Mouse (Mus musculus) layer of hippocampus, adult 9-10 months (tissue): ENCODE data around the gene Nek7.

Source experiments
- DNase-seq: peaks from one replicate; pipeline ENCODE4 v3.0.0; 2022; ENCODE audit warnings: low spot score

Nek7 gene

DNA sequence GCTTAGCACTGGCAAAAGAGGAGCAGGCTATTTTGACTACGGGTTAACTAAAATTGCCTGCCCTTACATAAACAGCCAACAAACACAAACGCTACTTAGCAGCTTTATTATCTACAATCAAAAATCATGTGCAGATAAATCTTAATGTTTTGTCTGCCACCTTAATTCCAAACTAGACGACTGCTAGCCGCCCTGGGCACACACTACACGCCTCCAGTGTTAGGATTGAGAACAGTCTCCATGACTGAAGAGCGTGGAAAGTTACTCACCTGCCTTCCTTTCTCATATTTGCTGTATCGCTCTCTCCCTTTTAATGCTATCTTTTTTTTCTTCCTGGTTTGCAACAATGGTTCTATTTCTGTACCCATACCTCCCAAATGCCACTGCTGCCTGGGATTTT, 12.1 kb downstream of the Nek7 start:
- DNase-seq = no peak

DNA sequence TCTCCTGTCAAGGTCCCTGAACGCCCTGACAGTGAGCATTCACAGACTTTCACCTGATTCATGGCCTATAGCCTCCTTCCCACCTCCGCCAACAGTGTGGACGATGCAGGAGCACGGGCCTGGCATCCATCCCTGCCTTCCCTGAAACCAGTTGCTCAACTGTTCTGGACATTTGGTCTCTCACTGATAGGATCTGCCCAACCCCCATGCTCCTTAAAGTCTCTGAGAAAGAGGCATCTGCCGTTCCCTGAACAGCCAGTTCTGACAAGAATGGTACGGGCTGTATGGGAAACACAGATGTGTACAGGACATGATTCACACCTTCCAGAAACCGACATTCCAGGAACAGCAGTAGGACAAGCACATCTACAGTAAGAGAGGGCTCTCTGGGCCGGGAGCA, 13.2 kb downstream of the Nek7 start:
- DNase-seq = no peak

DNA sequence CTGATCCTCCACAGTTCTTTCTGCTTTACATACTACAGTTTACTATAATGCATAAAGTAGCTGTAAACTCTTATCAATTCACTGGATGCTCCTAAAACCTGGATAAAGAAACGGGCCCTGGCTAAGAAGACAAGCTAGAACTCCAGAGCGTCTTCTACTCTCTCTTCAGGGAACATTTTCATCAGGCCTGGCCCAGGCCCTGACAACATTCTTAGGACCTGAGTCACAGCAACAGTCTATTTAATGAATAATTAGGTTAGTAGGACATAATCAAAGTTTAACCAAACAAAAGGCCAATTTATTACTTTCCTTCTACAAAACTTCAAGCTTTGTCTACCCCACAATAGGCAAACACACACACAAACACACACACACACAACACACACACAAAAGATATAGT, 15.2 kb downstream of the Nek7 start:
- no peak for DNase-seq

DNA sequence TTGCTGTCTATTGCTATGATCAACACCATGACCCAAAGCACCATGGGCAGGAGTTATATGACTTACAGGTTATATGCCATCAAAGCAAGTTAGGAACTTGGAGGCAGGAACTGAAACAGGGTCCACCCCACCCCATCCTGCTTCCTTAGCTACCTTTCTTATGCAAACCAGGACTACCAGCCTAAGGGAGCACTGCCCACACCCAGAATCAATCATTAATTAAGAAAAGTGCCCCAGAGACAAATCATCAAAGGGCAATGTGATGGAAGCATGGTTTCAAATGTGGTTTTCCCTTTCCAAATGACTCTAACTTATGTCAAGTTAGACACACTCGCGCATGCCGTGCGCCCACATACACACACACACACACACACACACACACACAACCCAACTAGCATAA, 16.0 kb downstream of the Nek7 start:
- no peak for DNase-seq

DNA sequence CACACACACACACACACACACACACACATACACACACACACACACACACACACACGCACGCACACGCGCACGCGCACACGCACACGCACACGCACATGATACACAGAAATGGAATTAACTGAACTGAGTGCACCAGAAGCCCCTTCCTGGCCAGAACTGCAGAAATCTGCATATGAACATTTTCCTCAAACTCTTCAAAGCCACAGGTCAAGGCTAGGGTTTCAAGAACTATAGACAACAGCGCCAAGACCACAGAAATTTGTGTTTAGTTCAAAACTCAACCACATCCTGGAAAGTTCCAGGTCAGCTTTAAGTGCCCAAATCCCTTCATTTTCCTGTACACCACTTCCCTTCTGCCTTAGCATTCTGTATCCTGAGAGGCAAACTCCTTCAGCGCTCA, 21.9 kb downstream of the Nek7 start:
- no peak for DNase-seq

DNA sequence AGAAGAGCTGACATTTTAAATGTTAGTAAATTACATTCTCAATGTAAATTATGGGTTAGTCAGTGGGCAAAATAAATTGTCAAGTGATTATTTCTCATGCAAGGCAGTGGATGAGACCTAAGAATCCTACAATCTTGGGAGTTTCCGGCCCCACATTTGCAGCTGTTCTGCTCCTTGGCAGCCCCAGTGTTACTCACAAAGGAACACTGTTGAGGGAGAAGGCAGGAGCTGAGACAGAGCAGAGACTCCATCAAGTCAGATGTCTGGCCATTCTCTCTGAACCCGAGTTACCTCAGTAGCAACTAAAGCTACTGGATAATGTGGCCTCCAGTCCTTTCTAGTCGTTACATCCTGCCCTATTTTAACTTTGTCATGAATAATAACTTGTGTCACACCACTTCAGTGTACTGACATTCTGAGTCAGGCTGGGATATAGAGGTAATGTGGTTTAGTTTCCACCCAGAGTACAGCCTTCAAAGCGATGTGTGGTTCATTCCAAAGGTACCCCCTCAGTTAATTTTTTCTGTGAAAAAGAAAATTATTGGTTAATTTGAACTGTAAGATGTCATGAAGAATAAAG, 23.7 kb downstream of the Nek7 start:
- no peak for DNase-seq

DNA sequence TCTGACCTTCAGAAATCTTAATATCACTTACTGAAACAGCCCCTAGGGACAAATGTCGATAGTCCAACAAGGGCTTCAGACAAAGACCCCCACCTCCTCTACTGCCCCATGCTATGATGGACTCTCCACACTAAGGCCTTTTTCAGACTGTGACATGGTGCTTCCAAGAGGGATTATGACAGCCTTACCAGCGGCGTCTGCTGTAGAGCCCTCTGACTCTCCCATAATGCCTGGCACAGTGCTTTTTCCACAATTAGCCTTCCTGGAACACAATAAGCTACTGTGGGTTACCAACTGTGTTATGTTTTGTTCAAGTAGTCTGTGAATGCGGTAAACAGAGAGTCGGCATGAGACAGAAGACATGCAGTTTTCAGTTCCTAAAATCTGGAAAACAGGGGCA, 25.0 kb downstream of the Nek7 start:
- no peak for DNase-seq

DNA sequence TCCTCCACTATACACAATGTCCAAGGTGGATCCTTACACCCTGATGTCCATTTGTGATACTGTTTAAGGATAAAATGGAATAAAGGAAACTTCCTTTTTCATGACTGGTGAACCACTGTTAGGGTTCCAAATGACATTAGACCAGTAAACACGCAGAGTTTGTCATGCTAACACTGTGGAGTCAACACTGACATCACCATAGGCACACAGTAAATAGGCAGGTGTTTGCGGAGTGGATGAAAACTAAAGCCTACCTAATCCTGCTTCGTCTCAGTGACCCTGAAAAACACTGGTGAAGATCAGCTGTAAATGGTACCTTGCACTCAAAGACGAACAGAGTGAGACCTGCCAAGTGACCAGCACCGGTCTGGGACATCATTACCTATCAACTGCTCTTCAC, 26.0 kb downstream of the Nek7 start:
- DNase-seq = no peak

DNA sequence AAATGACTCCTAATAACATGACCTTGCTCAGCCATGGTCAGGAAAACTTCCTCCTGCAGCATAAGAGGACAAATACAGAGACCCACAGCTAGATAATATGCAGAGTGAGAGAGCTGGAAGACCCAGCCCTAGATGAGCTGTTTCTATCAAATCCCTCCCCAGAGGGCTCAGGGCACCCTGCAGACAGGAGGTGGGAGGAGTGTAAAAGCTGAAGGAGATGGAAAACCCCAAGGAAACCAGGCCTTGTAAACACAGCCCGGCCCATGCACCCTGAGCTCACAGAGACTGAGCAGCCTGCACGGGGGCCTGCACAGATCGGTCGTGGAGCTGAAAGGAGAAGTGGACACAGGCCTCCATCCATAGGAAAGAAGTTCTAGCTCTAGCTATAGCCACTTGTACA, 27.5 kb downstream of the Nek7 start:
- DNase-seq = no peak

DNA sequence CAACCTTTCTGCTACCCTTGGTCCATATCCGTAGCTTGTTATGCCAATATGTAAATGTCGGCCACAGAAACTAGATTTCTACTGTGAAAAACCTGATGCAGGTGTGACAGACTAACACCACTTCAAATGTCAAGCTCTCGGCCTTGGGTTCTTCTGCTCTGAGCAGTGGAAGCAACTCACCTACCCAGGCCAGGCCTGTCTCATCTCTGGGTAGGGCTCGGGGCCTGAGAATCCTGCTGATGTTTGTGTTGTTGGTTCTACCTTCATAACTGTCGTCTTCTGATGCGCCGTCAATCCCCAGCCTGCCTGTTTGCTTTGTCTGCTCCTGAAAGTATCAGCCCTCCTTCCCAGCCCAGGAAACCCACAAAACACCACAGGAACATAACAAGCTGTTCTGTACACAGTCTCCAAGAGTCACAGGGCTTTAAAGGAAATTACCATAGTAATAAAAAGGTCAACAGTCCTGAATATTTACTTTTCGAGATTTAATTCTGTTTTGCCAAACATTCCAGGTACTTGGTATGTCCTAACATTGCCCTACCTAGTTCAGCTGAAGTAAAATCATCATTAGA, 29.4 kb downstream of the Nek7 start:
- no peak for DNase-seq

DNA sequence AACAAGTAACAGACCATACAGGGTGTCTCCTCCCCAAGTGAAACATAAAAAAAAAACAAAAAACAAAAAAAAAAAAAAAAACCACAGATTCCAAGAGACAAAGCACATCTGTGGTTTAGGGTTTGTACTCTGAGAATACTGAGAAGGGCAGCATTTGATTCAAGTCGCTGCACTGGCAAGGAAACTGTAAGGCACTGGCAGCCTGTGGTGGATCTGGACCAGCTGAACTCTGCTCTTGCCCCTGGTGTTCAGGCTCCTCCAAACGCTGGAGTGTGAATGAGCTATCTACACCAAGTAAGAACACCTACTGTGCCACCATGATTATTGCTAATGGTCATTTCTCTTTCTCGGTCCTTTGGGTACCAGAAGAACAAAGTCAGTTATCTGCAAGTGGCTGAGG, 30.8 kb downstream of the Nek7 start:
- no peak for DNase-seq

DNA sequence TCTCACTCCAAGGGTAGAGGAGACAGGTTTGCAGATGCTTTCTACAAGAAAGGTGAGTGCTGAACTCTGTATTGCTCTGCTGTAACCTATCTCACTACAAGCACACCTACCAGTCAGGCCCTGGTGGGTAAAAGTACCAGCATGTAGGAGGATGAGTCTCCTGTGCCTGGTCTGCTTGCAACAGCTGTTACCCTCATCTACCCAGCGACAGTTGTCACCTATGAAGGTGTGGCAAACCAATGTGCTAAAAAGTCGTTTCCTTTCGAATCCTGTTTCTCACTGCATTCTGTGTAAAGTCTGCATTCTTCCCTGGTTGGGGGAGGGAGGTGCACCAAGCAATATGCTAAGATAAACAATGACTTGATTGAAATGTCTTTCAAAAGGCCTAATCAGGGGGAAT, 32.1 kb downstream of the Nek7 start:
- DNase-seq = no peak

DNA sequence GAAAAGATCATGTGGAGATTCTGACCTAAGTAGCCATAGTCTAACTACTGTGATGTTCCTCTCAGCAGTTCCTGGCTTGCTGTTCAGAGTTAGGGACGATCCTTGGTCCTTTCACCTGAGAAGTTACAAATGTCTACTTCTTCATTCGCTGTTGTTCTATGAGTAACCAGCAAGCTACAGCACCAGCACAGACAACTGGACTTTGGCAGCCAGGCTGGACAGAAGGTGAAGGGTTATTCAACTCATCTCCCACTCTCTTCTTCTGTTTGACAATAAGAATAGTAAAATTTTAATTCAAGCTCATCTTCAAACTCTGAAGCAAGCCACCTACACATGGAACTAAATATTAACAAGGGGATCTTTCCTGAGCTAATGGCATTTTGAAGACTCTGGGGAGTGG, 33.0 kb downstream of the Nek7 start:
- DNase-seq = no peak

DNA sequence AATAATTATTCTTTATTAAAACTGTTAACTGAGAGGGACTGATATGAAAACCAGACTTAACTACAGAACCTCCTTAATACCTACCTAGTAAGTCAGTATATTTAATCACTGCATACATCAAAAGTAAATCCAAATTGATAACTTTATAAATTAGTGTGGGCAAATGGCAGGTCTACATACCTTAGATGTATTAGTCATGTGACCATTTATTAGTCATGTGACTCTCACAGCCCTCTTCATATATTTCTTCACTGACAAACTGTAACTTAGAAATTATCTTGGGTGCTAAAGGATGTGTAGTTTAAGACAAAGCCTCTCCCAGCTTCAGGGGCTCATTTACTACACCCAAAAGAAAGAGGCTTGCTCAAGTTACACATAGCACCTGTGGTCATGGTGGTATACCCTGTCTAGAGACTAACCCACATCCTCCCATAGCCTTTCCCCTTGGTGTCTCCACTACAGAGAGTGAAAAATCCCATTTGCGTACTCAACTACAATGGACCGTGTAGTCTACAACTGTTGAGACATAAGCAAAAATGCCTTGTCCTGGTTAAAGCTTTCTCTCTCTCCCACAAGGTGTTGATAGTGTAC, 35.4 kb downstream of the Nek7 start:
- DNase-seq = no peak

DNA sequence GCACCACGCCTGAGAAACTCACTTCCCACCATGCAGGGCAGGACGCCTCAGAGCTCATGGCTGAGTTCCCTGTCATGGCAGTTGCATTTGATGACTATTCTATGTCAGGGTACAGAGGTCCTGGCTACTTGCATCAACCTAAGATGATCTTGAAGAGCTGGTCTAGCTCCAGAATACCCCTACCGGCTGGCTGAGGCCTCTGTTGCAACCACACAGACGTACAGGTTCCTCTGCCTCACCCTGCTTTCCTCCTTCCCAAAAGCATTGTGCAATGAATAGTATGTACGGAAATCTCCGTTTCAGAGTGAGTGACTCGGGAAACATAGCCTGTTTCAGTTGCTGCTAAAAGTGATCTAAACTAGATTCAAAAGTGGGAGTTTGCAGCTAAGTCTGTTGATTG, 37.7 kb downstream of the Nek7 start:
- no peak for DNase-seq

DNA sequence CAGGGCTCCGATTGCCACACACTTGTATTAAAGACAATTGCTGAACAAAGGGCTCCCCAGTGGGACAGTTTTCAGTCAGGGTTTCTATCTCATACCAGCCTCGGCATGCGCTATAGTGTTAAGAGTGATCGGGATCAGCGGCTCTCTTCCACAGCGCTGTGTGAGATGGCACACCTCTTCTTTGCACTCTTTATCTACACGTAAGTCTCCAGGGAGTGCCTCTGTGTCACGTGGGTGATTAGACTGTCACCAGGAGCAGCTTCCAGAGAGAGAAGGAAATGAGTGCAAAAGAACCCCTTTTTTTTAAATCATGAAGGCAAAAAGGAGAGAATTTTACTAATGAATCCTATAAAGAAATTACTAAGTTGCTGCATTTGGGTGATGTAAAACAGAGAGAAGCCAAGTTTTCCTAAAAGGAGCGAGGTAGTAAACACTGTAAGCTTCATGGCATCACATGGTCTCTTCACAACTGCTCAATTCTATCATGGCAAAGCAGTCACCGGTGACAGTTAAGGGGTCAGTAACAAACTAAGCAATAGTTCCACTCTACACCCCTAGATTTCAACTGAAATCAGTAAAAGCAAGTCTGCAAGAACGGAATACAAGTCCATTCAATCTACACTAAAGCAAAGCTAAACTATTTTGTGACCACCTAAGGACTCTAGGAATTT, 40.0 kb downstream of the Nek7 start:
- no peak for DNase-seq

DNA sequence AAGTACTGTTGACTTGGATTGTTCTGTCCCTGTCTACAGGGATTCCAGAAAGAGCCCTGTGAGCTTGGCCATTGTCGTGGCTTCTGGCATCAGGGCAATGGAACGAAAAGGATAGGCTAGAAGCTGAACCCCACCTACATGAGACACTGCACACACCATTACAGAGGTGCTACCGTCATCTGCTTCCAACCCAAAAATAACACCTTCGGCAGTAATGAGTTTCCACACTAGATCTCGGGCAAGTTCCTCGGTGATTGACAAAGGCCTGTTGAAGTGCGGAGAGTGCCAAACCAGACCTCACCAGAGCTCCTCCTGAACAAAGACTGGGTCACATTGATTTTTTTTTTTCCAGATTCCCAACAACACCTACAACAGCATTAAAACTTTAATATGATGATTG, 40.7 kb downstream of the Nek7 start:
- no peak for DNase-seq

DNA sequence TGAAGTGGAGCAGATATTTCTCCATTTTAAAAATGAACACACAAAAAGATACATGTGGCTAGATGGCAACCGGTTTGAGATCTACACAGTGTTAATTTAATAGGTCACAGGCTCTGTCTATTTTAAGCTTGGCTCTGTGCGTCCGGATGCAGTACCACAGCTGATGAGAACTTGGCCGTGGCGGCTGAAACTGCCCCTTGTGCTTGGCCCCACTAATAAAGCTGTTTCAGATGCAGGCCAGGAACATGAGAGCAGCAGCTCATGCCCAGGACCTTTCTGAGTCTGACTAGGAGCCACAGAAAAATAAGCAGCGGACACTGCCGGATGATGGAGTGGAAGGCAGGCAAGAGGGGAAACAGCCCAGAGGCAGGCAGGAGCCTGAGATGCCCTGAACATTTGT, 43.1 kb downstream of the Nek7 start:
- DNase-seq = no peak

DNA sequence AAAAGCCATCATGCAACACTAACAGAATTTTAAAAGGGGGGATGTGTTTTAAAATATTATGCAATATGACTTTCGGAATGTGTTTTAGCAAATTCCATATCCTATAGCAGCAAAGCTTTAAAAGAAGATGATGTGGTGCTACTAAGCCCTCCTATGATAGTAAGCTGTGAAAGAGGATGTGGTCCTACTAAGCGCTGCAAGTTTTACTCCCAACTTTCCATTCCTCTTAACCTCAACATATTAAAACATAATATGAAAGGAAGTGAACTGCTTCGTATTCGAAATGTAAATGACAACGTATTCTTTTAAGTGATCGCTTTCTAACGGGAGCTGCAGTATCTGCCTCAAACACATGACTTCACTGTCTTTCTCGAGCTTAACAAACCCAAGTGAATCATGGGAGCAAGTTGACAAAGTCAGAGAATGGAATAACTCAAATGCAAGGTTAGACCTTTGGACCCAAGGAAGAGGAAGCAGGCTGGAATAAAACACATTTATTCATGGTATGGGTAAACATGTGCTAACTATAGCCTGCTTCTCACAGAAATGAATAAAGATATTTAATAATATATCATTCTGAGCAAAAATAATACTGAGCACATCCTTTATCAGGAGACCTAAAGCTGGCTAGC, 43.8 kb downstream of the Nek7 start:
- no peak for DNase-seq

DNA sequence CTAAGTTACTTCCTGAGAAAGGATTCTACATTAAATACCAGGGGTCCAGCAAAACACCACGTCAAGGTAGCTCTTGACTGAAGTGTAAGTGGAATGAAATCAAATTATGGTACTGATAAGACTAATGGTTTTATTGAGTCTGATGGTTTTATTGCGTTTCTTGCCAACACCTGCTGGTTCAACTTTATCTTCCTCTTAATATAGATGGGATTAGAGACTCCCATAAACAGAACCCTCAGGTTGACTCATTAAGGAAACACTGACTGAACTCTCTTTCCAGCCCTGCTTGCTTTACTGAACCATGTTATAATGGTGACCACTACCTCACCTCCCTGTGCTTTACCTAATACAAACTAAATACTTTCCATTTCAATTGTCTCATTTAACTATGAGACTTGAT, 44.3 kb downstream of the Nek7 start:
- DNase-seq = no peak

DNA sequence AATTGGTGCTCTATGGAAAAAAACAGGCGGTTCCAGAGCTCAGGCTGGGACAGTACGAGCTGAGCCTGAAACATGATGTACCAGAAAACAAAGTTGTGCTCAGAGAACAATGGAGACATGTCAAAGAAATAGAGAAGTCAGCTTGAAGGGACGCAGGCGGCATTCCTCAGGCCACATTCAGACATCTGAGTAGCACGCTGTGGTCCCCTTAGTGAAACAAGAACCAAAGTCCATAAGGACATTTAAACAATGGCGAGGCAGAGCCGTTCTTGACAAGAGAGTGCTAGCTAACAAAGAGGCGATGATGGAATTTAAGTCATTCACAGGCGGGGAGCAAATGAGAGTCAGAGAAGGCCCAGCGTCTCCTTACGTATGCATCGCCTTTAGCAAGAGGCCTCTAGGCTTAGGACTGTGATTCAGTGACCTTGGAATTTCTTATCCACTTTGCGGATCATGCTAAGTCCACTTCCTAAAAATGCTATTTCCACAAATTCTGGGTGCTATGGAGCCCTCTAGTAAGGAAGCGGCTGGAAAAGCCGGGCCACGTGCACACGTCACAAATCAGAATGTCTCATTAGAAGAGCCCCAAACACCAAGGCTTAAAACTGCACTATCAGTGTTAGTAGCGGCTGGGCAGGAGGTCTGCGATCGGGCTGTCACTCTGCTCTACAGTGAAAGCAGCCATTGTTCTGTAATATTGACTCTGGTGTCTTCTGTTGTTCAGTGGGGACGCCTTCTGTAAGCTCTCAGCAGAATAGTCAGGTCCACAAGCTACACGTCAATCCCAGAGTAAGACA, 48.2 kb downstream of the Nek7 start:
- no peak for DNase-seq

DNA sequence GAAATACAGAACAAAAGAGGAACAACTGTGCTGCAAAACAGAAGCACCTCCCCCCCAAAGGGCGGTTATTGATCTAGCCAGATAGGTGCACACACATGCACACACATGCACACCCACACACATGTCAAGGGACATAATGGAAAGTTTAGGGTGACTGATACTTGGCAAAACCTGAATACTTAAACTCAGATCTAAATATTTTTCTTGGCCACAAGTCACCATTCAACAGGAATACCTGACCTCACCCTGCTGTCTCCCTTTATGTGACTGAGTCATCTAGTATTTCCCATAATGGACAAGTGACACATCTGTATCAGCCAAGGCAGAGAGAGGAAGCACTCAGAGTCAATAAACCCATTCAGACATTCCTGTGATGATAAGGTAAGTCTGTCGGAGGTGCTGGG, 48.9 kb downstream of the Nek7 start:
- no peak for DNase-seq
